Mouse (Mus musculus) heart, postnatal 0 days (tissue): ENCODE results near the gene Mok. TPM values are rescaled to one million over a fixed set of nuclear protein-coding genes. Genes with fewer than 3 reads are reported as not detected.

Experiments used
- ATAC-seq: fragments of 200-750 bp; cut with Nextera tagmentation; 2 replicates; pipeline ENCODE4 v1.8.0; 2017; ENCODE audit warnings: low read depth, moderate number of reproducible peaks, moderate library complexity; ENCODE audit not compliant: insufficient read depth
- DNase-seq: peaks from one replicate; pipeline ENCODE4 v3.0.0-alpha.2; 2016; ENCODE audit warnings: low spot score
- H3K27ac ChIP-seq: fragments of 300-500 bp; sonication (generic); 2 replicates; pipeline ENCODE4 v1.5.1; 2014; ENCODE audit warnings: low read depth, mild to moderate bottlenecking
- H3K27me3 ChIP-seq: fragments of 300-500 bp; sonication (generic); 2 replicates; pipeline ENCODE4 v1.6.1; 2014; ENCODE audit warnings: low read length, mixed read lengths; ENCODE audit not compliant: control insufficient read depth, insufficient read depth
- H3K36me3 ChIP-seq: fragments of 300-500 bp; sonication (generic); replicated peaks from 2 replicates; pipeline ENCODE4 v1.6.1; 2014; ENCODE audit warnings: low read length, mixed read lengths; ENCODE audit not compliant: control insufficient read depth, insufficient read depth
- H3K4me1 ChIP-seq: fragments of 300-500 bp; sonication (generic); 2 replicates; pipeline ENCODE4 v1.6.1; 2014; ENCODE audit warnings: antibody characterized with exemption; ENCODE audit not compliant: control insufficient read depth, insufficient read depth
- H3K4me2 ChIP-seq: fragments of 300-500 bp; sonication (generic); 2 replicates; pipeline ENCODE4 v1.6.1; 2014; ENCODE audit warnings: low read depth, mild to moderate bottlenecking, low read length, moderate library complexity
- H3K4me3 ChIP-seq: fragments of 300-500 bp; sonication (generic); 2 replicates; pipeline ENCODE4 v1.5.1; 2014; ENCODE audit warnings: low read depth, low read length
- H3K9ac ChIP-seq: fragments of 300-500 bp; sonication (generic); replicated peaks from 2 replicates; pipeline ENCODE4 v1.6.1; 2014; ENCODE audit warnings: low read depth, low read length, mixed read lengths
- H3K9me3 ChIP-seq: fragments of 300-500 bp; sonication (generic); replicated peaks from 2 replicates; pipeline ENCODE4 v1.6.1; 2016; ENCODE audit warnings: low read length; ENCODE audit not compliant: control insufficient read depth
- CTCF ChIP-seq: IDR thresholded peaks from 2 replicates; pipeline ENCODE4 v1.5.1; 2016; ENCODE audit warnings: antibody characterized with exemption, control low read depth, low read depth
- EP300 ChIP-seq: IDR thresholded peaks from 2 replicates; pipeline ENCODE4 v1.6.1; 2016; ENCODE audit warnings: antibody characterized with exemption, low read depth
- WGBS: fragments of 180-500 bp; shearing (Covaris S2); extraction: QIAGEN DNeasy Blood & Tissue Kit; methylation state at CpG from one replicate; pipeline ENCODE4 v1.1.7; 2014; 5-methylcytosine and 5-hydroxymethylcytosine counted together
- polyA plus RNA-seq: library from polyadenylated mRNA; unstranded; fragments of >200 nt; fragmentation: Nextera tagmentation; extraction: Ambion mirVana; gene quantifications from 2 replicates; pipeline ENCODE4 v1.2.1, GENCODE M21; 2015
- total RNA-seq: library from RNA; depleted of rRNA; stranded (reverse); fragments of >200 nt; gene quantifications from 2 replicates; pipeline ENCODE4 v1.2.3, GENCODE M21; 2014; ENCODE audit warnings: low replicate concordance; rRNA removed

The Mok gene
- total and polyA plus RNA-seq, 2 experiments from 2014 or later = 2.2 to 7.4 TPM

- TF ChIP-seq EP300 = no peak
- TF ChIP-seq CTCF = no peak
- H3K4me1 ChIP-seq = peaks cover 4% of the 10 kb centered on the region; the same call in 1 of the 2 replicates
- H3K36me3 ChIP-seq = no peaks in the 10 kb centered on the region
- no peak overlapping the region for H3K27ac ChIP-seq
- H3K9ac ChIP-seq = no peak overlapping the region
- H3K27me3 ChIP-seq = no peaks in the 10 kb centered on the region
- WGBS = 87% methylated on average over 10 of the region's 10 CpGs
- H3K4me3 ChIP-seq = no peak overlapping the region
- ATAC-seq (no peak), DNase-seq (no peak)
- H3K9me3 ChIP-seq = no peaks in the 10 kb centered on the region
- H3K4me2 ChIP-seq = no peak overlapping the region
These were observed 70.1 kb downstream of the Mok start for GRCm38 (mm10) chr12:110770479-110771247.

GRCm38 (mm10) chr12:110769660-110770297 is 71.0 kb downstream of the Mok start:
- Histone ChIP-seq H3K4me2 (no peak overlapping the region), H3K9ac (no peak overlapping the region), H3K27ac (no peak overlapping the region), H3K4me3 (no peak overlapping the region), H3K36me3 (no peaks in the 10 kb centered on the region), H3K9me3 (no peaks in the 10 kb centered on the region), H3K4me1 (0 out of 2 replicates have a peak, but pooled peaks cover 4% of the 10 kb centered on the region), H3K27me3 (no peaks in the 10 kb centered on the region)
- no peak for DNase-seq
- no peak for ATAC-seq
- WGBS = 51% methylated on average over 6 of the region's 6 CpGs
- TF ChIP-seq CTCF = no peak
- no peak for TF ChIP-seq EP300

GRCm38 (mm10) chr12:110768562-110768961 is 72.2 kb downstream of the Mok start:
- no peak for ATAC-seq
- no peak overlapping the region for H3K27ac ChIP-seq

GRCm38 (mm10) chr12:110764531-110764930 is 76.2 kb downstream of the Mok start:
- no peak overlapping the region for H3K27ac ChIP-seq
- no peak for DNase-seq

More at GRCm38 (mm10) chr12:110768562-110768961, 72.2 kb downstream of the Mok start:
- no peaks in the 10 kb centered on the region for H3K9me3 ChIP-seq
- H3K4me1 ChIP-seq = 0 out of 2 replicates have a peak, but pooled peaks cover 4% of the 10 kb centered on the region
- no peaks in the 10 kb centered on the region for H3K27me3 ChIP-seq
- H3K9ac ChIP-seq = no peak overlapping the region
- no peak for TF ChIP-seq CTCF
- no peak for TF ChIP-seq EP300
- H3K36me3 ChIP-seq = no peaks in the 10 kb centered on the region
- H3K4me3 ChIP-seq = no peak overlapping the region
- H3K4me2 ChIP-seq = no peak overlapping the region
- DNase-seq = no peak

GRCm38 (mm10) chr12:110762321-110762720 is 78.4 kb downstream of the Mok start:
- 65% methylated on average over 2 of the region's 2 CpGs for WGBS
- ATAC-seq = no peak
- no peak for DNase-seq
- H3K4me3 ChIP-seq = no peak overlapping the region
- H3K4me2 ChIP-seq = no peak overlapping the region
- no peaks in the 10 kb centered on the region for H3K9me3 ChIP-seq
- H3K27me3 ChIP-seq = no peaks in the 10 kb centered on the region
- H3K4me1 ChIP-seq = no peaks in the 10 kb centered on the region
- H3K27ac ChIP-seq = no peak overlapping the region
- H3K36me3 ChIP-seq = no peaks in the 10 kb centered on the region
- no peak overlapping the region for H3K9ac ChIP-seq
- no peak for TF ChIP-seq CTCF
- no peak for TF ChIP-seq EP300

More at GRCm38 (mm10) chr12:110764531-110764930, 76.2 kb downstream of the Mok start:
- H3K36me3 ChIP-seq = no peaks in the 10 kb centered on the region
- H3K27me3 ChIP-seq = no peaks in the 10 kb centered on the region
- no peak overlapping the region for H3K4me3 ChIP-seq
- ATAC-seq = no peak
- H3K4me2 ChIP-seq = no peak overlapping the region
- WGBS = 83% methylated on average over 5 of the region's 5 CpGs
- no peak overlapping the region for H3K9ac ChIP-seq
- TF ChIP-seq EP300 = no peak
- no peak for TF ChIP-seq CTCF
- H3K9me3 ChIP-seq = no peaks in the 10 kb centered on the region
- no peaks in the 10 kb centered on the region for H3K4me1 ChIP-seq

GRCm38 (mm10) chr12:110758932-110759331 is 81.8 kb downstream of the Mok start:
- Histone ChIP-seq H3K4me1 (0 out of 2 replicates have a peak, but pooled peaks cover 4% of the 10 kb centered on the region), H3K4me3 (no peak overlapping the region), H3K27me3 (no peaks in the 10 kb centered on the region), H3K9me3 (no peaks in the 10 kb centered on the region), H3K36me3 (no peaks in the 10 kb centered on the region), H3K4me2 (no peak overlapping the region), H3K9ac (no peak overlapping the region), H3K27ac (no peak overlapping the region; the same call in 1 of the 2 replicates)
- TF ChIP-seq CTCF (no peak), EP300 (no peak)
- 90% methylated on average over 7 of the region's 8 CpGs for WGBS
- DNase-seq (no peak), ATAC-seq (no peak)

Other genes with a start within 250 kb of the Mok start
- gene Dync1h1, start 239.5 kb downstream of the Mok start, total RNA-seq = 100 and 126 TPM in 2 replicates
- gene Dync1h1, start 239.5 kb downstream of the Mok start, polyA plus RNA-seq = 25.9 and 31.2 TPM in 2 replicates
- gene 1700001K19Rik, start 158.3 kb downstream of the Mok start, total RNA-seq = not detected in 2 replicates
- gene 1700001K19Rik, start 158.3 kb downstream of the Mok start, polyA plus RNA-seq = 0.16 TPM in 1 of 2 replicates, not detected in the other
- 181 and 434 TPM in 2 replicates for gene Hsp90aa1, start 138.2 kb downstream of the Mok start, total RNA-seq
- gene Hsp90aa1, start 138.2 kb downstream of the Mok start, polyA plus RNA-seq = 255 and 258 TPM in 2 replicates
- 36.9 and 45.8 TPM in 2 replicates for gene Wdr20, start 103.0 kb downstream of the Mok start, total RNA-seq
- gene Wdr20, start 103.0 kb downstream of the Mok start, polyA plus RNA-seq = 10.7 and 12.1 TPM in 2 replicates
- 4.1 and 6.3 TPM in 2 replicates for gene Zfp839, start 9.3 kb upstream of the Mok start, total RNA-seq
- 2.6 and 3.2 TPM in 2 replicates for gene Zfp839, start 9.3 kb upstream of the Mok start, polyA plus RNA-seq
- 59.1 and 91.0 TPM in 2 replicates for gene Cinp, start 48.2 kb upstream of the Mok start, total RNA-seq
- gene Cinp, start 48.2 kb upstream of the Mok start, polyA plus RNA-seq = 44.0 and 47.8 TPM in 2 replicates
- 4.1 and 4.7 TPM in 2 replicates for gene Tecpr2, start 48.3 kb upstream of the Mok start, total RNA-seq
- 1.3 and 1.4 TPM in 2 replicates for gene Tecpr2, start 48.3 kb upstream of the Mok start, polyA plus RNA-seq
- 26.3 and 34.6 TPM in 2 replicates for gene Ankrd9, start 138.1 kb upstream of the Mok start, total RNA-seq
- 31.9 and 39.1 TPM in 2 replicates for gene Ankrd9, start 138.1 kb upstream of the Mok start, polyA plus RNA-seq
- gene Rcor1, start 198.4 kb upstream of the Mok start, total RNA-seq = 14.2 and 19.0 TPM in 2 replicates
- 4.4 and 5.1 TPM in 2 replicates for gene Rcor1, start 198.4 kb upstream of the Mok start, polyA plus RNA-seq